Mouse (Mus musculus) liver, adult 2 months (tissue): Measurements from ENCODE around the gene Dok4. TPM values are rescaled to one million over a fixed set of nuclear protein-coding genes. Genes with fewer than 3 reads are reported as not detected.
A peak's percentile ranks its signal among the peaks of the same experiment; 100 is the strongest.

Experiments
- DNase-seq: peaks from one replicate; pipeline ENCODE4 v3.0.0-alpha.2; 2011; ENCODE audit warnings: low read depth, low spot score; ENCODE audit errors: extremely low read depth
- H3K27ac ChIP-seq: fragments of 200-500 bp; replicated peaks from 2 replicates; pipeline ENCODE4 v1.5.1; 2012; ENCODE audit warnings: low read depth, mild to moderate bottlenecking, control low read depth, inconsistent platforms, low read length; ENCODE audit not compliant: insufficient read depth
- H3K27me3 ChIP-seq: fragments of 200-500 bp; 2 replicates; pipeline ENCODE4 v1.6.1; 2012; ENCODE audit warnings: mild to moderate bottlenecking, moderate library complexity, low read length, inconsistent platforms; ENCODE audit not compliant: control insufficient read depth, insufficient read depth
- H3K36me3 ChIP-seq: fragments of 200-500 bp; 2 replicates; pipeline ENCODE4 v1.6.1; 2012; ENCODE audit warnings: low read length, inconsistent platforms; ENCODE audit not compliant: control insufficient read depth, insufficient read depth
- H3K4me1 ChIP-seq: fragments of 200-500 bp; 2 replicates; pipeline ENCODE4 v1.6.1; 2011; ENCODE audit warnings: low read length; ENCODE audit not compliant: control insufficient read depth, insufficient read depth
- H3K4me3 ChIP-seq: fragments of 200-500 bp; 2 replicates; pipeline ENCODE4 v1.5.1; 2011; ENCODE audit warnings: low read depth, mild to moderate bottlenecking, control low read depth, low read length, moderate library complexity; ENCODE audit not compliant: insufficient read depth
- H3K79me2 ChIP-seq: fragments of 200-500 bp; 2 replicates; pipeline ENCODE4 v1.6.1; 2012; ENCODE audit warnings: inconsistent platforms, mild to moderate bottlenecking, low read length, moderate library complexity; ENCODE audit not compliant: control insufficient read depth, insufficient read depth
- H3K9ac ChIP-seq: fragments of 200-500 bp; 2 replicates; pipeline ENCODE4 v1.6.1; 2012; ENCODE audit warnings: low read depth, mild to moderate bottlenecking, control low read depth, inconsistent platforms, low read length
- CTCF ChIP-seq: fragments of 200-500 bp; IDR thresholded peaks from 2 replicates; pipeline ENCODE4 v1.5.1; 2011; ENCODE audit warnings: low read depth, low read length, control low read depth
- POLR2A ChIP-seq: fragments of 200-500 bp; IDR thresholded peaks from 2 replicates; pipeline ENCODE4 v1.6.1; 2011; ENCODE audit warnings: low read length, control low read depth; ENCODE audit not compliant: insufficient read depth; ENCODE audit errors: extremely low read depth
- WGBS: fragments of 180-500 bp; shearing (Covaris S2); methylation state at CpG from one replicate; pipeline ENCODE4 v1.1.7; 2018; 5-methylcytosine and 5-hydroxymethylcytosine counted together
- polyA plus RNA-seq: library from polyadenylated mRNA; depleted of rRNA; stranded (reverse); fragments of >200 nt; gene quantifications from 2 replicates; pipeline ENCODE4 v1.2.3, GENCODE M21; 2012
- total RNA-seq: library from RNA; depleted of rRNA; stranded (reverse); fragments of >200 nt; gene quantifications from 2 replicates; pipeline ENCODE4 v1.2.3, GENCODE M21; 2014

Dok4 gene
- total and polyA plus RNA-seq, 2 experiments, result 0.83 to 1.5 TPM

DNA sequence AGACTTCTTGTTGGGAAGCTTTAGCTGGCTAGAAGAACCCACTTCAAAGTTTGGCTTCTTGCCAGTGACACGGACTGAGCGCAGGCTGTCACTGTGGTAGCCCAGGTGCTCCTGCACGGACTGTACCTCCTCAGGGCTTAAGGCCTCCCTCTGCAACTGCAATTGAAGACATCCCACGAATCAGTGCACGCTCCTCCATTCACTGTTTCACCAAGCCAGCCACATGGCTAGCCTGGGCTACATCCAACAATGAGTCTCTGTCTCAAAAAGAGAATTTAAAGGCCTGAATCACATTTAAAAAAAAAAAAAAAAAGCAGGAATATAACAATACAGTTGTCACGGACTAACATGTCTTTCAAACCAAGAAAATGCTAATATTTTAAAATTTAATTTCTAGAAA is 47.8 kb downstream of the Dok4 start:
- no peak for DNase-seq
- Histone ChIP-seq H3K36me3 (peaks cover 57% of the 10 kb centered on the region), H3K79me2 (peaks cover 6% of the 10 kb centered on the region; the same call in 1 of the 2 replicates), H3K4me3 (no peak overlapping the region), H3K4me1 (no peaks in the 10 kb centered on the region; the same call in 1 of the 2 replicates), H3K9ac (no peak overlapping the region), H3K27ac (no peak overlapping the region), H3K27me3 (no peaks in the 10 kb centered on the region)
- 86% methylated on average over 6 of the region's 6 CpGs for WGBS
- no peak for TF ChIP-seq POLR2A
- no peak for TF ChIP-seq CTCF

DNA sequence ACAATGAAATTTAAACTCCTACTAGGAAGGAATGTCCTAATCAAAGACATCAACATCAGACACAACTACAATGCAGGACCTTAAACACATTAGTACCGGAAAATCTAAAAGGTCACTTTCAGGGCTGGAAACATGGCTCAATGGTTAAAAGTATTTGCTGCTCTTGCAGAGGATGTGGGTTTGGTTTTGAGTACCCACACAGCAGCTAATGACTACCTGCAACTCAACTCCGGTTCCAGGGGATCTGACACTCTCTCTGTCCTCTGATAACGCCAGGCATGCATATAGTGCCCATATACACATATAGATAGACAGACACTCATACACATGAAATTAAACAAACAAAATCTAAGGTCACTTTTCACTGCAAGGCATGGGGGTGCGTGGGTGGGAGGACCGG is 49.9 kb downstream of the Dok4 start:
- no peak for DNase-seq
- TF ChIP-seq POLR2A (no peak), CTCF (no peak)
- H3K36me3 ChIP-seq, result peaks cover 54% of the 10 kb centered on the region

DNA sequence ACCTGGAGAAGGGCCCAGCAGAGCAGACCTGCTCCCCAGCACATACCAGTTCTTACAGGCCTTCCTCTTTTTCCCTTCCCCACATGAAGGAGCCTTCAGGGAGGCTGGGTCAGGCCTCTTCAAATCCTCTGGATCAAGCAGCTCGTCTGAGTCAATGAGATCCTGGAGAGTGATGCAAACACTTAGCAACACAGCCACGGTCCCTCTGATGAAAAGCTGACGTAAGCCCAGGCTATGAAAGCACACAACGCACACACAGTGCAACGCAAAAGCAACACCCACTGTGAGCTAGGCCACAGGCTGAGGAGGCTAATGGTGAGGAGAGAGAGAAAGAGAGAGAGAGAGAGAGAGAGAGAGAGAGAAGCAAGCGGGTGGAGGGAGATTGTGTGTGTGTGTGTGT is 51.0 kb downstream of the Dok4 start:
- Histone ChIP-seq H3K27ac (no peak overlapping the region), H3K36me3 (peaks cover 51% of the 10 kb centered on the region), H3K9ac (no peak overlapping the region), H3K4me1 (0 out of 2 replicates have a peak, but pooled peaks cover under 1% of the 10 kb centered on the region), H3K79me2 (no peaks in the 10 kb centered on the region), H3K4me3 (no peak overlapping the region), H3K27me3 (no peaks in the 10 kb centered on the region)
- no peak for TF ChIP-seq POLR2A
- no peak for TF ChIP-seq CTCF
- 86% methylated on average over 6 of the region's 6 CpGs for WGBS
- DNase-seq, result no peak

More for the DNA sequence above, 49.9 kb downstream of the Dok4 start:
- H3K9ac ChIP-seq, result no peak overlapping the region
- H3K27me3 ChIP-seq, result no peaks in the 10 kb centered on the region
- no peak overlapping the region for H3K27ac ChIP-seq
- H3K4me3 ChIP-seq, result no peak overlapping the region
- H3K79me2 ChIP-seq, result no peaks in the 10 kb centered on the region
- H3K4me1 ChIP-seq, result no peaks in the 10 kb centered on the region
- WGBS, result 95% methylated on average over 5 of the region's 5 CpGs

DNA sequence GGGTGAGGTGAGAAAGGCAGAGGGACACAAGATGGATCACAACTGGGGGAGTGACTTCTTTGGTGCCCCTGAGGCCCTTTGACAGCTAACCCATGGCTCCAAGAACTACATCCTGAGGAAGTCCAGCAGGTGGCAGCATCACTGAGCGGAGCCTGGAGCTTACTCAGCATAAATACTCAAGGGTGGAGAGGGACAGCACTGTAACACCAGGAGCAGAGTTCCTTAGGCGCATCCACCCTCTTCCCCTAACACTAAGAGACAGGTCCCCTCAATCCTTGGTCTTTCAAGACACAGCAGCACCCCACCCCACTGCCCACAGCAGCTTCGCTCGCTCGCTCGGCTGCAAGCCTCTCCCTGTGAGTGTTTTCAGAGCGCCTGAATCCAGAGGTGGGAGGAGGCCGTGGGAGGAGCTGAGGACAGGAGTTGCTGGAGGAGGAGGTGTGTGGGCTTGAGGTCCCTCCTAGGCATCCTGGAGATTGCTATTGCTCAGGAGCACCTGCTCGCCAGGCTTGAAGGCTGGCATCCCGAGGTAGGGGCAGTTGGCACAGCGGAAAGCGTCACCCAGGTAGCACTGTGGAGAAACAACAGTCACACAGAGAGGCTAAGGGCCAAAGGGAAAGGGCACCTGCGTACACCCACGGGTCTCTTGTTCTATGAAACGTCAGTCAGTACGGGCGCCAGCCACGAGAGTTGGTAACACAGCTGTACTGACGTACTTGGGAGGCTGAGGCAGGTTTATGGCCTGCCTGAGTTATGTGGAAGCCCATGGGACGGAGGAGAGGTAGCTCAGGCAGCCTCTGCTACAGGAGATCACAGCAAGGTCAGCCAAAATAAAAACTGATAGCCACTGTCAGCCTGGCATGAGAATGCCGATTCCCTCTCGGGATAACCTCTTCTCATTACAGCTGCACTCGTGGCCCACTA is 53.2 kb downstream of the Dok4 start:
- H3K4me3 ChIP-seq, result no peak overlapping the region
- peaks cover 38% of the 10 kb centered on the region for H3K36me3 ChIP-seq
- WGBS, result 89% methylated on average over 23 of the region's 23 CpGs
- no peaks in the 10 kb centered on the region for H3K79me2 ChIP-seq
- TF ChIP-seq CTCF (peak; percentile 78), POLR2A (no peak)
- no peak overlapping the region for H3K27ac ChIP-seq
- no peaks in the 10 kb centered on the region for H3K27me3 ChIP-seq
- no peak overlapping the region for H3K9ac ChIP-seq
- peaks cover 4% of the 10 kb centered on the region; the same call in 1 of the 2 replicates for H3K4me1 ChIP-seq
- peak; percentile 54 for DNase-seq

DNA sequence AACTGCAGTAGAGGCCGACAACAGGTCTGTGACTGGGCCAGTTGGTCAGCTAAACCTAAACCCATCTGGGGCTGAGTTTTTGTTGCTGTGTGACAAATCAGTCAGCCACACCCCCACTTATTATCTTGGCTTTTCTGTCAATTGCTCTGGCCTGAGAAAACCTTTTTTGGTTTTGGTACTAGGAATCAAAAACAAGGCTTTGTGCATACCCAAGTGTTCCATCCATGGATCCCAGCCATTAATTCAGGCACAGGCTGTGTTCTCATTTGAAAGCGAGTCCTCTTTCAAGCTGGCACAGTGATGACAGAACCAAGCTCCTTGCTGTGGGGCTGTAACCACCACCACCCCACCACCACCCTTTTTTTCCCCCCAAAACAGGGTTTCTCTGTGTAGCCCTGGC is 54.7 kb downstream of the Dok4 start:
- Histone ChIP-seq H3K79me2 (no peaks in the 10 kb centered on the region), H3K9ac (no peak overlapping the region), H3K27me3 (no peaks in the 10 kb centered on the region), H3K4me1 (peaks cover 4% of the 10 kb centered on the region; the same call in 1 of the 2 replicates), H3K27ac (no peak overlapping the region), H3K36me3 (peaks cover 28% of the 10 kb centered on the region), H3K4me3 (no peak overlapping the region)
- TF ChIP-seq CTCF (no peak), POLR2A (no peak)
- DNase-seq, result no peak
- 98% methylated on average over 2 of the region's 2 CpGs for WGBS

DNA sequence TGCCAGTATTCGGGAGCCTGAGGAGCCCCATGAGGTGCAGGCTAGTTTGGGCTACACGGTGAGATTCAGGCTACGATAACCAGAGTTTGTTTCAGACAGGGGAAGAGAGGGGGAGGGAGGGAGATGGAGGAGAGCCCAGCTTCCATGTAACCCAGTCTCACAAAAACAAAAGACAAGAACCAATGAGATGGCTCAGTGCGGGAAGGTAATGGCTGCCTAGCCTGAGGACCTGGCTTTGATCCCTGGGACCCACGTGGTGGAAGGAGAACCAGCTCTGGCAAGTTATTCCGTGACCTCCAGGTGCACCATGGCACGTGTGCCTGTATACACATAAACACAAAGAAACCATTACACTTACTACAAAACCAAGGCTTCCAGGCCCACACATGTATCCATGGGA is 55.6 kb downstream of the Dok4 start:
- peak; percentile 66 for DNase-seq
- Histone ChIP-seq H3K9ac (no peak overlapping the region), H3K79me2 (no peaks in the 10 kb centered on the region), H3K27me3 (no peaks in the 10 kb centered on the region), H3K4me3 (no peak overlapping the region), H3K4me1 (peaks cover 4% of the 10 kb centered on the region; the same call in 1 of the 2 replicates), H3K27ac (no peak overlapping the region), H3K36me3 (peaks cover 23% of the 10 kb centered on the region)
- WGBS, result 59% methylated on average over 7 of the region's 7 CpGs
- TF ChIP-seq CTCF (no peak), POLR2A (no peak)
